Mouse (Mus musculus) heart, embryonic 11.5 days (tissue): ENCODE measurements around the gene Fam160b1. TPM values are rescaled to one million over a fixed set of nuclear protein-coding genes. Genes with fewer than 3 reads are reported as not detected.
A peak's percentile ranks its signal among the peaks of the same experiment; 100 is the strongest.

Source experiments
- ATAC-seq: fragments of 200-750 bp; cut with Nextera tagmentation; replicated peaks from 2 replicates; pipeline ENCODE4 v1.8.0; 2017; ENCODE audit warnings: moderate library complexity; ENCODE audit not compliant: insufficient number of reproducible peaks, low FRiP score, low TSS enrichment
- H3K27ac ChIP-seq: fragments of 300-500 bp; sonication (generic); 2 replicates; pipeline ENCODE4 v1.5.1; 2014; ENCODE audit warnings: mild to moderate bottlenecking, low read depth, low read length
- H3K27me3 ChIP-seq: fragments of 300-500 bp; sonication (generic); 2 replicates; pipeline ENCODE4 v1.6.1; 2014; ENCODE audit warnings: mild to moderate bottlenecking, low read length, mixed read lengths; ENCODE audit not compliant: control insufficient read depth, insufficient read depth
- H3K36me3 ChIP-seq: fragments of 300-500 bp; sonication (generic); 2 replicates; pipeline ENCODE4 v1.6.1; 2014; ENCODE audit warnings: mild to moderate bottlenecking, low read length, moderate library complexity, mixed read lengths; ENCODE audit not compliant: control insufficient read depth, insufficient read depth
- H3K4me1 ChIP-seq: fragments of 300-500 bp; sonication (generic); 2 replicates; pipeline ENCODE4 v1.6.1; 2014; ENCODE audit warnings: low read length; ENCODE audit not compliant: control insufficient read depth, insufficient read depth
- H3K4me2 ChIP-seq: fragments of 300-500 bp; sonication (generic); 2 replicates; pipeline ENCODE4 v1.6.1; 2014; ENCODE audit warnings: mild to moderate bottlenecking, moderate library complexity
- H3K4me3 ChIP-seq: fragments of 300-500 bp; sonication (generic); 2 replicates; pipeline ENCODE4 v1.5.1; 2014; ENCODE audit warnings: low read depth, low read length
- H3K9ac ChIP-seq: fragments of 300-500 bp; sonication (generic); 2 replicates; pipeline ENCODE4 v1.6.1; 2014; ENCODE audit warnings: mild to moderate bottlenecking, low read depth, low read length, moderate library complexity
- H3K9me3 ChIP-seq: fragments of 300-500 bp; sonication (generic); replicated peaks from 2 replicates; pipeline ENCODE4 v1.6.1; 2016; ENCODE audit warnings: low read length; ENCODE audit not compliant: control insufficient read depth
- WGBS: fragments of 180-500 bp; shearing (Covaris S2); extraction: QIAGEN DNeasy Blood & Tissue Kit; methylation state at CpG from one replicate; pipeline ENCODE4 v1.1.7; 2014; ENCODE audit not compliant: insufficient replicate concordance; 5-methylcytosine and 5-hydroxymethylcytosine counted together
- polyA plus RNA-seq: library from polyadenylated mRNA; unstranded; fragments of >200 nt; fragmentation: Nextera tagmentation; extraction: Ambion mirVana; gene quantifications from 2 replicates; pipeline ENCODE4 v1.2.1, GENCODE M21; 2014

The Fam160b1 gene
- polyA plus RNA-seq, 1 experiment from 2014 or later, result 11.8 TPM

DNA sequence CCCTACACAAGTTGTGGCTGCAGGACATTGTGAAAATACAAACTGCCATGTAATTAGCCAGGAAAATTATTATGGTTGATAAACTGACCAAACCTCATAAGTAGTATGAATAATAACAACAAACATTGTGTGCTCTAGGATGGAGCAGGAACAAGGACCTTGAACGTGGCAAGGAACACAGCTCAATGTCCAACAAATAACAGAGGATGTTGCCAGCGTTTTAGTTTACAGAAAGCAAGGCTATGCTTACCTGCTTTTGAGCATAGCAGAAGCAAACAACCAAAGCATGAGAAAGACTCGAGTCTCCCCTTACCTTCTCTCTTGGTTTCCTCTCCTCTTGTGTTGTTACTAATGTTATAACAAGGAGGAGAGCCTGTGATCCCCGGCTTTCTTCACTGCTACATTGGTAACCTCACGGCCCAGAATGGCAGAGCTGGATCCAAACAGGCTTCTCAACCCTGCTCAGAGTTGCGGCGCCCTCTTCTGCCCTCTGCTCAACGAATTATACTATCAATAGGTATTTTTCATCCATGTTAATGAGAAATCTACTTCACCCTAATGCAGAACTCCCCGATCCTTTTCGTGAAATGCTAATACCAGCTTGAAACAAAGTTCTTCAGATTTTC lies 666 bp upstream of the Fam160b1 start:
- no peak for ATAC-seq
- peak overlapping the region; percentile 40 for H3K9ac ChIP-seq
- no peaks in the 10 kb centered on the region for H3K36me3 ChIP-seq
- peak overlapping the region; percentile 72 for H3K4me2 ChIP-seq
- WGBS, result 41% methylated on average over 10 of the region's 10 CpGs
- no peaks in the 10 kb centered on the region for H3K9me3 ChIP-seq
- H3K27me3 ChIP-seq, result no peaks in the 10 kb centered on the region
- H3K27ac ChIP-seq, result peak overlapping the region; percentile 54
- peaks cover 29% of the 10 kb centered on the region for H3K4me1 ChIP-seq
- H3K4me3 ChIP-seq, result peak overlapping the region; percentile 97

DNA sequence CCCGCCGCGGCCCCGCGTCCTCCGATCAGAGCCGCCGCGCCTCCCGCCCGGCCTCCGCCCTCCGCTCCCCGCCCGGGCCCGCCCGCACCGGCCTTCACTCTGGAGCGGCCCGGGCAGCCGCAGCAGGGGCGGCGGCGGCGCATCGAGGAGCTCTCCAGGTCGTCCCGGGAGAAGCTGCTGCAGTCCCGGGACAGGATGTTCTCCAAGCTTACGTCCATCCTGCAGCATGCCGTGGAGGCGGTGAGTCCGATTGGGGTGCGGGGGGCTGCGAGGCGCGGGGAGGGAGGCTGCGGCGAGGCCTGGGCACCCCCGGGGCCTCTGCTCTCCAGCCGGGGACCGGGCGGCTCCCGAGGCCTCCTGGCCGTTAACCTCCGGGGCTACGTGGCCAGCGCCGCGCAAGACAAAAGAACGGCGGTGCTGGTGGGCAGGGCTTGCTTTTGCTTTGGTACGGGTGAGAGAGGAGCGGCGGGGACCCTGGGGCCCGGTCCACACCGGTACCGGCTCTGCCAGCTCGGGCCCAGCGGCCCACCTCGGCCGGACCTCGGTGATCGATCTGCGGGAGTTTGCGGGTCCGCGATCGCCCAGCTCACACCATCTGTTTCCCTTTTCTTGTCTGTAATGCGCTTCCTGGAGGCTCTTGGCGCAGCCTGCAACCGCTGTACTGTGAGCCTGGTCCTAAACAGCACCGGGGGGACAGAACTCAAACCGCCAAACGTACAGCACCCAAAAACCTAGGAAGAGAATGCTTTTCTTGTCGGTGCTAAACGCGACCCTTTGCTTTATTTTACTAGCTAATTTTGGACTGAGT lies 855 bp downstream of the Fam160b1 start:
- peak; percentile 37 for ATAC-seq
- Histone ChIP-seq H3K9me3 (no peaks in the 10 kb centered on the region), H3K9ac (peak overlapping the region; percentile 99), H3K27ac (peak overlapping the region; percentile 97), H3K4me1 (peaks cover 41% of the 10 kb centered on the region), H3K27me3 (no peaks in the 10 kb centered on the region), H3K4me2 (peak overlapping the region; percentile 72), H3K36me3 (no peaks in the 10 kb centered on the region), H3K4me3 (peak overlapping the region; percentile 97)
- under 1% methylated on average over 73 of the region's 78 CpGs for WGBS

GRCm38 (mm10) chr19:57361939-57362307 lies 1.4 kb downstream of the Fam160b1 start:
- Histone ChIP-seq H3K4me2 (peak overlapping the region; percentile 72), H3K36me3 (no peaks in the 10 kb centered on the region), H3K9me3 (no peaks in the 10 kb centered on the region), H3K27me3 (no peaks in the 10 kb centered on the region), H3K4me1 (peaks cover 46% of the 10 kb centered on the region), H3K9ac (peak overlapping the region; percentile 99), H3K4me3 (peak overlapping the region; percentile 97), H3K27ac (peak overlapping the region; percentile 97)
- WGBS, result 26% methylated on average over 3 of the region's 3 CpGs
- ATAC-seq, result no peak

DNA sequence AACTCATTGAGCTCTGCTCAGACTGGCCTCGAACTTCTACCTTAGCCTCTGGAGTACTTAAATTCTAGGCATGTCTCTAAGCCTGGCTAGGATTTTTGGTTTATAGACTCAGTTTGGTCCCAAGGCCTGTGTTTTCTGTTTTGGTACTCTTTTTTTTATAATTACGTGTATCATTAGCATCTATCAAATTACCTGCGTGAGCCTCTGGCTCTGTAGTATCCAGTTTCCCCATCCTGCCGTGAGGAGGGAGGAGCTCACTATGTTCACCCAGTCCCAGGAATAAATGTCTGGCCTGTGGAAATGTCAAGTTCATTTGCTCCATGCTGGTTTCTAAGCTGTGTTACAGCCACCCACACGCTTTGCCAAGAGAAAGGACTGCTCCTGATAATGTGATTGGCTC lies 2.1 kb downstream of the Fam160b1 start:
- 50% methylated on average over 5 of the region's 5 CpGs for WGBS
- no peak for ATAC-seq
- Histone ChIP-seq H3K27ac (0 out of 2 replicates have a peak overlapping the region, but pooled peaks have one; percentile 22), H3K4me1 (peaks cover 52% of the 10 kb centered on the region), H3K36me3 (no peaks in the 10 kb centered on the region), H3K27me3 (no peaks in the 10 kb centered on the region), H3K4me3 (peak overlapping the region; percentile 97; the same call in 1 of the 2 replicates), H3K9me3 (no peaks in the 10 kb centered on the region), H3K9ac (no peak overlapping the region), H3K4me2 (peak overlapping the region; percentile 72)

- Histone ChIP-seq H3K4me2 (peak overlapping the region; percentile 72), H3K9me3 (no peaks in the 10 kb centered on the region), H3K4me1 (peaks cover 57% of the 10 kb centered on the region), H3K9ac (0 out of 2 replicates have a peak overlapping the region, but pooled peaks have one; percentile 35), H3K4me3 (0 out of 2 replicates have a peak overlapping the region, but pooled peaks have one; percentile 2), H3K36me3 (no peaks in the 10 kb centered on the region), H3K27ac (peak overlapping the region; percentile 22; the same call in 1 of the 2 replicates), H3K27me3 (no peaks in the 10 kb centered on the region)
- 42% methylated on average over 7 of the region's 7 CpGs for WGBS
- no peak for ATAC-seq
Measured at GRCm38 (mm10) chr19:57363076-57363475, 2.6 kb downstream of the Fam160b1 start.

GRCm38 (mm10) chr19:57363538-57363937 lies 3.1 kb downstream of the Fam160b1 start:
- Histone ChIP-seq H3K4me1 (peaks cover 57% of the 10 kb centered on the region), H3K27ac (0 out of 2 replicates have a peak overlapping the region, but pooled peaks have one; percentile 22)
- ATAC-seq, result no peak

GRCm38 (mm10) chr19:57364942-57365673 lies 4.6 kb downstream of the Fam160b1 start:
- H3K27me3 ChIP-seq, result no peaks in the 10 kb centered on the region
- WGBS, result 13% methylated on average over 11 of the region's 11 CpGs
- no peaks in the 10 kb centered on the region for H3K9me3 ChIP-seq
- ATAC-seq, result no peak
- H3K27ac ChIP-seq, result peak overlapping the region; percentile 60
- H3K4me1 ChIP-seq, result peaks cover 54% of the 10 kb centered on the region
- H3K36me3 ChIP-seq, result peaks cover 8% of the 10 kb centered on the region
- 0 out of 2 replicates have a peak overlapping the region, but pooled peaks have one; percentile 2 for H3K4me3 ChIP-seq
- peak overlapping the region; percentile 43 for H3K4me2 ChIP-seq
- H3K9ac ChIP-seq, result peak overlapping the region; percentile 43

More at GRCm38 (mm10) chr19:57363538-57363937, 3.1 kb downstream of the Fam160b1 start:
- Histone ChIP-seq H3K4me2 (peak overlapping the region; percentile 72; the same call in 1 of the 2 replicates), H3K9me3 (no peaks in the 10 kb centered on the region), H3K36me3 (no peaks in the 10 kb centered on the region), H3K9ac (0 out of 2 replicates have a peak overlapping the region, but pooled peaks have one; percentile 35), H3K27me3 (no peaks in the 10 kb centered on the region), H3K4me3 (0 out of 2 replicates have a peak overlapping the region, but pooled peaks have one; percentile 2)
- WGBS, result 86% methylated on average over 7 of the region's 7 CpGs

GRCm38 (mm10) chr19:57366007-57366406 lies 5.5 kb downstream of the Fam160b1 start:
- peak overlapping the region; percentile 52 for H3K27ac ChIP-seq
- H3K9ac ChIP-seq, result no peak overlapping the region
- peaks cover 8% of the 10 kb centered on the region for H3K36me3 ChIP-seq
- 51% methylated on average over 8 of the region's 8 CpGs for WGBS
- H3K4me1 ChIP-seq, result peaks cover 54% of the 10 kb centered on the region
- no peak overlapping the region for H3K4me3 ChIP-seq
- H3K4me2 ChIP-seq, result no peak overlapping the region
- H3K27me3 ChIP-seq, result no peaks in the 10 kb centered on the region
- H3K9me3 ChIP-seq, result no peaks in the 10 kb centered on the region
- ATAC-seq, result no peak
